Mouse (Mus musculus) myocyte (in vitro differentiated cells): ENCODE data around the gene Vamp3. TPM values are rescaled to one million over a fixed set of nuclear protein-coding genes. Genes with fewer than 3 reads are reported as not detected.

Source experiments
- H3K27me3 ChIP-seq: one replicate; pipeline ENCODE4 v1.6.1; 2011; ENCODE audit not compliant: control insufficient read depth, insufficient read depth, insufficient read length
- H3K36me3 ChIP-seq: one replicate; pipeline ENCODE4 v1.6.1; 2011; ENCODE audit not compliant: control insufficient read depth, insufficient read depth
- H3K4me2 ChIP-seq: one replicate; pipeline ENCODE4 v1.6.1; 2011; ENCODE audit warnings: low read depth, control low read depth
- H3K4me3 ChIP-seq: one replicate; pipeline ENCODE4 v1.5.1; 2011; ENCODE audit warnings: mild to moderate bottlenecking, control low read depth, moderate library complexity
- H3K79me2 ChIP-seq: one replicate; pipeline ENCODE4 v1.6.1; 2011; ENCODE audit not compliant: control insufficient read depth, insufficient read depth
- H3ac ChIP-seq: one replicate; pipeline ENCODE4 v1.6.1; 2011; ENCODE audit not compliant: control insufficient read depth, insufficient read length
- CEBPB ChIP-seq: IDR thresholded peaks from 2 replicates; pipeline ENCODE4 v1.6.1; 2011; ENCODE audit warnings: mild to moderate bottlenecking, moderate library complexity; ENCODE audit not compliant: poor library complexity, insufficient read depth, severe bottlenecking
- E2F4 ChIP-seq: IDR thresholded peaks from one replicate; pipeline ENCODE4 v1.6.1; 2011; ENCODE audit warnings: mild to moderate bottlenecking, control low read depth, moderate library complexity; ENCODE audit not compliant: insufficient read depth
- MAX ChIP-seq: IDR thresholded peaks from one replicate; pipeline ENCODE4 v1.6.1; 2011; ENCODE audit warnings: low read depth, mild to moderate bottlenecking, control low read depth
- MYOD1 ChIP-seq, 3 experiments: IDR thresholded peaks; one replicate each; pipeline ENCODE4 v1.6.1; 2011; ENCODE audit warnings: control low read depth in 2 of 3, low read depth in 2 of 3, mild to moderate bottlenecking in 2 of 3, moderate library complexity in 1 of 3; ENCODE audit not compliant: insufficient read length in 2 of 3, control insufficient read depth in 1 of 3
- MYOG ChIP-seq, 3 experiments: IDR thresholded peaks; one replicate each; pipeline ENCODE4 v1.6.1; 2011; ENCODE audit warnings: control low read depth in 2 of 3, low read depth in 2 of 3, mild to moderate bottlenecking in 2 of 3; ENCODE audit not compliant: insufficient read length in 2 of 3, control insufficient read depth in 1 of 3, insufficient read depth in 1 of 3
- POLR2A ChIP-seq: IDR thresholded peaks from one replicate; pipeline ENCODE4 v1.6.1; 2011; ENCODE audit warnings: low read depth, mild to moderate bottlenecking, control low read depth, moderate library complexity; ENCODE audit not compliant: insufficient read length
- POLR2AphosphoS2 ChIP-seq: IDR thresholded peaks from one replicate; pipeline ENCODE4 v1.6.1; 2011; ENCODE audit warnings: low read depth, control low read depth; ENCODE audit not compliant: insufficient read length
- REST ChIP-seq: IDR thresholded peaks from one replicate; pipeline ENCODE4 v1.6.1; 2011; ENCODE audit warnings: mild to moderate bottlenecking, control low read depth, moderate library complexity; ENCODE audit not compliant: insufficient read depth, insufficient read length
- SRF ChIP-seq: IDR thresholded peaks from one replicate; pipeline ENCODE4 v1.6.1; 2011; ENCODE audit warnings: low read depth; ENCODE audit not compliant: control insufficient read depth, insufficient read length
- TCF12 ChIP-seq: IDR thresholded peaks from one replicate; pipeline ENCODE4 v1.6.1; 2011; ENCODE audit warnings: mild to moderate bottlenecking, control low read depth; ENCODE audit not compliant: poor library complexity, insufficient read depth, severe bottlenecking
- TCF3 ChIP-seq: IDR thresholded peaks from one replicate; pipeline ENCODE4 v1.6.1; 2011; ENCODE audit warnings: low read depth, control low read depth; ENCODE audit not compliant: insufficient read length
- USF1 ChIP-seq: IDR thresholded peaks from one replicate; pipeline ENCODE4 v1.6.1; 2011; ENCODE audit warnings: low read depth, mild to moderate bottlenecking, control low read depth, moderate library complexity
- polyA plus RNA-seq: library from polyadenylated mRNA; unstranded; fragments of >200 nt; fragmentation: generic; extraction: Trizol; gene quantifications from one replicate; pipeline ENCODE4 v1.2.1, GENCODE M21; 2012; ENCODE audit warnings: missing spikeins

Vamp3 gene
- polyA plus RNA-seq, 1 experiment: 58.2 TPM

DNA sequence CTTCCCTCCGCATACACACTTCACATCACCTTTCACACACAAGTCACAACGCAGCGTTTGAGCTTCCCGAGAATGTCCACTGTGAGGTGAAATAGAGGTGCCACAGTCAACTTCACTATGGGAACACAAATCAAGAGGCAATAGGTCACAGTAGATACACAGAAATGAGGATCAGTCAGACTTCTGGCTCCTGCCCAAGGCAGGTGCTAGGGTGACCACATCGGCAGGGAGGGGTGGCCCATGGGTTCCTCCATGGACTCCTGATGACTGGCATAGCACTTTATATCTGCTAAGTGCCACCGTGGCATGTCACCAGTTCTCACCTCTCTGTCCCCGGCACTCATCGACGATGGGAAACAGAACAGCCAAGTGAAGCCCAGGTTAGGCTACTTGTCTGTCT lies 59.1 kb downstream of the Vamp3 start:
- Histone ChIP-seq H3K36me3 (no peaks in the 10 kb centered on the region), H3K4me3 (no peak overlapping the region), H3K79me2 (no peaks in the 10 kb centered on the region), H3ac (no peak overlapping the region), H3K27me3 (no peaks in the 10 kb centered on the region), H3K4me2 (no peak overlapping the region)
- TF ChIP-seq MAX: no peak
- TF ChIP-seq E2F4: no peak
- TF ChIP-seq MYOD1 (IDR thresholded peaks at IDR 0.05; ENCODE audit: control insufficient read depth in 1 of 3, insufficient read length in 2 of 3, low read depth in 2 of 3): no peak
- no peak for TF ChIP-seq REST
- TF ChIP-seq POLR2AphosphoS2: no peak
- no peak for TF ChIP-seq MYOG (IDR thresholded peaks at IDR 0.05; ENCODE audit: control insufficient read depth in 1 of 3, insufficient read depth in 1 of 3, insufficient read length in 2 of 3, low read depth in 2 of 3)
- no peak for TF ChIP-seq TCF3
- no peak for TF ChIP-seq TCF12
- no peak for TF ChIP-seq USF1
- no peak for TF ChIP-seq CEBPB
- no peak for TF ChIP-seq SRF
- TF ChIP-seq POLR2A: no peak

Other genes starting within 250 kb of the Vamp3 start
- gene Errfi1, start 204.0 kb downstream of the Vamp3 start, polyA plus RNA-seq: 18.9 TPM
- gene Park7, start 143.5 kb downstream of the Vamp3 start, polyA plus RNA-seq: 312 TPM
- 0.31 TPM for gene Tnfrsf9, start 143.4 kb downstream of the Vamp3 start, polyA plus RNA-seq
- not detected for gene Uts2, start 60.9 kb downstream of the Vamp3 start, polyA plus RNA-seq
- gene Per3, start 13.3 kb downstream of the Vamp3 start, polyA plus RNA-seq: 2.1 TPM
- gene Gm13090, start 31.6 kb upstream of the Vamp3 start, polyA plus RNA-seq: not detected